Mouse (Mus musculus) testis, adult 2 months (tissue): ENCODE results near the gene Blvra.
"Not testable (repeated sequence)": the region's sequence is repeated elsewhere in the genome, so short reads cannot be mapped to it uniquely, and the experiment has no call there.

ENCODE experiments used
- CTCF ChIP-seq: fragments of 200-500 bp; IDR thresholded peaks from 2 replicates; pipeline ENCODE4 v1.5.1; 2012; ENCODE audit warnings: low read depth, mild to moderate bottlenecking, inconsistent platforms, low read length, moderate library complexity; ENCODE audit not compliant: control insufficient read depth, insufficient read depth, insufficient replicate concordance
- POLR2A ChIP-seq: fragments of 200-500 bp; IDR thresholded peaks from 2 replicates; pipeline ENCODE4 v1.6.1; 2012; ENCODE audit warnings: low read depth, mild to moderate bottlenecking, inconsistent platforms, low read length, moderate library complexity; ENCODE audit not compliant: control insufficient read depth

DNA sequence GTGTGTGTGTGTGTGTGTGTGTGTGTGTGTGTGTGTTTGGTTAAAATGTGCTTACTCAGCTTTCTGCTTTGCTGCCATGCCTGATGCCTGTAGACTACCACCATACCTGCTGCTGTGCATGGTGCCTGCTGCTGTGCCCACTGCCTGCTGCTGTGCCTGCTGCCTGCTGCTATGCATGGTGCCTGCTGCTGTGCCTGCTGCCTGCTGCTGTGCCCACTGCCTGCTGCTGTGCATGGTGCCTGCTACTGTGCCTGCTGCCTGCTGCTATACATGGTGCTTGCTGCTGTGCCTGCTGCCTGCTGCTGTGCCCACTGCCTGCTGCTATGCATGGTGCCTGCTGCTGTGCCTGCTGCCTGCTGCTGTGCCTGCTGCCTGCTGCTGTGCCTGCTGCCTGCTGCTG, 19.7 kb downstream of the Blvra start:
- not testable (repeated sequence) for TF ChIP-seq CTCF, POLR2A
